Mouse (Mus musculus) gastrocnemius, postnatal 14 days (tissue): ENCODE data around the gene H60b. TPM values are rescaled to one million over a fixed set of nuclear protein-coding genes. Genes with fewer than 3 reads are reported as not detected.

Experiments
- total RNA-seq, 2 experiments: library from RNA; stranded (reverse); gene quantifications; 2 replicates each; pipeline ENCODE4 v1.2.3; 2021

H60b gene
- total RNA-seq, 2 experiments from 2014 or later: not detected

Other genes starting within 250 kb of the H60b start
- gene 4930444G20Rik, start 90.5 kb upstream of the H60b start, total RNA-seq: not detected
- gene E030030I06Rik, start 9.3 kb upstream of the H60b start, total RNA-seq: 1 to 10 TPM; 1.8 to 2.3 TPM
- gene Raet1e, start within 50 bp of the H60b start, total RNA-seq: under 1 TPM; 0.29 to 0.47 TPM
- gene Raet1d, start 202.0 kb downstream of the H60b start, total RNA-seq: not detected